Mouse (Mus musculus): ENCODE measurements at regions not wholly inside any gene's neighbourhood (a gene's known extent, or its start where the extent isn't known, plus 50 kb on each side); places are given as distances from the start of the nearest gene placed in this dataset.

DNA sequence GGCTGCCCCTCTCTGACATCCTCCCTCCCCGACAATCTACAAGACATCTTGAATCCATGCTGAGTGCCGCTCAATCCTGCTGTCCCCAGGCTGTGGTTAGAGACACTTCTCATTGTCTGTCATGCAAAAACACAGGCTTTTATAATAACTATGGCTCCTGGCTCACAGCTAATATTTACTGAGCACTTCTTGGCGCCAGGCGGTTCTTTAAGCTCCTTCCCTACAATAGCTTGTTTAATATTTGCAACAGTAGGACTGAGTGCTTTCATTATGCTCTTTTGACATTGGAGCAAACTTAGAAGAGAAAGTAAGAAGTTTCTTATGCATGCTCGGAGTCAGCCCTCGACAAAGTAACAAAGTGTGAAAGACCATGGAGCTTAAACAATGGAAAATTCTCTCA is 151.6 kb upstream of the Irx6 start:
- no peak for DNase-seq

DNA sequence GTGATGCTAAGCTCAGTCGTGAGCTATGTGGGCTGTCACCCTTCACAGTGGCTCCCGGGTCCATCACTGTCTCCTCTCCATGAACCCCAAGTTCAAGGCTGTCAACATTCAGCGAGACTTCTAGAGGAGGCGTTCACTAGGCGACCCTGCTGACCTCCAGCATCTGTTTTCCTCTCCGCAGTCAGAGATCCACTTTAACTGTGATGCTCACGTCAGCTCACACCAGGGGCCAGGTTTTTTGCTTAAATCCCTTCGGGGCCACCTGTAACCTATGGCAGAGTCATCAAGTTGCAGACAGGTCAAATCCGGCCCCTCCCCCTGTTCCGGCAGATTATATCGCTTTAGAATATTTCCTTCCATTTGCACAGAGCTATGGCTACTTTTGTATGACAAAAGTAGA is 144.3 kb upstream of the Irx6 start:
- DNase-seq: no peak

DNA sequence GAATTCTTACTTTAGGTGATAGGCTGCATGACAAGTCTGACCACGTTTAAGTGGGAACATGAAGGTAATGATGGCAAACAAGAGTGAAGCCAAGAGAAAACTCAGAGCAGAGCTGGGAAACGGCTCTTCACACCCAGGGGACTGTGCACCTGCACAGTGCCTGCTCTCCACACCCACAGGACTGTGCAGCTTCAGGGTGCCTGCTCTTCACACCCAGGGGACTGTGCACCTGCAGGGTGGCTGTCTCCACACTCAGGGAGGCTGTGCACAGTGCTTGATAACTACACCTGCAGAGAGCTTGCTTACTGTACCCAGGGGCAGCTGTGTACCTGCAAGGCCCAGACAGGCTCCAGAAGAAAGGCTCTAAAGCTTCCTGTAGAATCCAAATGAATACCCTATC is 133.5 kb upstream of the Irx6 start:
- DNase-seq: peak in 1 of 2 experiments; percentile 7

DNA sequence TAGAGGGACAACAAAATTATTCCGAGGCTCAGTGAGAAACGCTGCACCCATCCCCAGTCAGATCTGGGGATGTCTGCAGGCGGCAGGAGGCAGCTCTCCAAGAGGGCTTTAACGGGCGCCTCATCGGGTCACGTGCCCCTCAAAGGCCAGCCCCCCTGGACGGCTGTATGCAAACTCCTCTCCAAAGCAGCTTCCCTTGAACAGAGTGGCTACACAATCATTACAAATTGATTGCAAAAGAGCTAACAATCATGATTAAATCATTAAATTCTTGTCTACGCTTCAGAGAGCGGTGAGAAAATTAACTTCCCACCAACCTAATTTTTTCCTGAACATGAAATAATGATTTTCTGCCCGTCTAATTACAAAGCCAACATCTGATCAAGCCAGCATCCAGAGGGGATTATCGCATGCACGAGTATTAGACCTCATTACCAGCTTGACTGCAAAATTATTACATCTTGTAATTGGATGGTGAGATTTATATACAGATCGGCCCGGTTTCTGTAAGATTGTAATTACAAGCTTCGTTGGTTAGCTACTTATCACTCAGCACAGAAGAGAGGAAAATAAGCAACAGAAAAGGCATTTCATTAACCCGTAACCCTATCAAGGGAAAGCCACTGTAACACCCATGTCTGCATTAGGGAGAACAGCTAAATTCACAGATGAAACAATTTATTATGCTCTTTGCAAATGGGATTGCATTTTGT is 128.6 kb upstream of the Irx6 start:
- no peak for DNase-seq

DNA sequence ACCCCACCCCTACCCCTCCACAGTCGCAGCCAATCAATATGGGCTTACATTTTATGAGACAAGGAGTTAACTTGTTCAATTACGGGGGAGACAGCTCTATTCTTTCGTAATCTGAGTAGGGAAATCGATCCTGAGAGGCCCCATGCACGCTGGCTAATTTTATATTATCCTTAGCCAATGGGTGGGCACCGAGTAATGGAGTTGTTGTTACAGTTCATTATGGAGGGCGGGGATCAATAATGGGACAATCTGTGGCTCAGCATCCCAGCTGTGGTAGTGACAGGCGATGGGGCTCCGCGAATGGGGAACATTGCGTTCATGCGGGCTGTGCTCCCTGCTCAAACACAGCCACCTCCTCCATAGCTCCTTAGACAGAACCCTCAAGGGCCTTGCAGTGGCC is 118.9 kb upstream of the Irx6 start:
- DNase-seq: no peak

DNA sequence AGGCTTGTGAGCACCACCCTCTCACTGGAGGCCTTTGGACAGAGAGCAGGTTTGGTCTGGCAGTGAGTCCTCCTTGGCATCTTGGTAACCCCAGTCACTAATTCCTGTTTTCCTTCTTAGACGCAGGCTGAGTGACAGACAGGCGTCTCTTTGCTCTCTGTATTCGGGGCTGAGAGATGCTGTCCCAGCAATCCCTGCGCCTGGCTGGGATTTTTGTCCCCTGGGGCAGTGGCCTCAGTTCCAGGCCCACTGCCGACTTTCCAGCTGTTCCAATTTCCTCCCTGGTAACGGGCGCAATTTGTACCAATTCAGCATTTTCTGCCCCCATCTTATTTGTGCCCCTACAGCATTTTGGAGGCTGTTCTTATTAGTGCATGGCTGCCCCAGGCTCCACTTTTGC is 118.5 kb upstream of the Irx6 start:
- no peak for DNase-seq

DNA sequence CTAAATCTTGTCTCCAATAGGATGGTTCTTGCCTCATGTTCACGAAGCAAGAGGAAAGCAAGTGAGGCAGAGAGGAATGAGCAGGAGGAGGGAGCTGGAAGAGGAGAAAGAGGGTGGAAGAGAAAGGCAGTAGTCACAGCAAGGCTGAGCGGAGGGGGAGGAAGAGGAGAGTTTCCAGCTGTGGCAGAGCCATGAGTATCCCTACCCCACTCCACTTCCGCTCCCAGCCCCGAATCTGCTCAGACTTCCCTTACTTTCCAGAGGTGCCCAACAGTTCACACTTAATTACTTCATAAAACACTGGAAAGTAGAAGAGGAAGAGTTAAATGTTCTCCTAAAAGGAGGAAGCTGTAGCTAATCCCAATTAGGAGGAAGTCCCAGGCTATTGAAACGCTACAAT is 111.6 kb upstream of the Irx6 start:
- no peak for DNase-seq

DNA sequence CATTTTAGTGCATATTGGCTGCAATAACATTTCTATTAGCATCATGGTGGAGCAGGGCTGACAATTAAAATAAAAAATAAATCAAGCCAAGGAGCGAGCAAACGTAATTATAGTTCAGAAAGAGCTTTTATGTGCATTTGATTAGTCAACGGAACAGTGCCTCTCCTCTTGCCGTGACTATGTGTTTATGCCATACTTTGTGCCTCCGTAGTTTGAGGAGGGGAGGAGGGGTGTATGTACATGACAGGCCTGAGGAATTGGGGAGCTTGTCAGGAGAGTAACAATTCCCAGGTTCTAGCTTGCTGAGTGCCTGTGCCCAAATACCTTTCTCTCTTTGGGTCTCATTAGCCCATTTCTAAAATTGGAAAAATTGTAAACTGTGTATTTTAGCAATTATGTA is 111.1 kb upstream of the Irx6 start:
- DNase-seq: no peak

DNA sequence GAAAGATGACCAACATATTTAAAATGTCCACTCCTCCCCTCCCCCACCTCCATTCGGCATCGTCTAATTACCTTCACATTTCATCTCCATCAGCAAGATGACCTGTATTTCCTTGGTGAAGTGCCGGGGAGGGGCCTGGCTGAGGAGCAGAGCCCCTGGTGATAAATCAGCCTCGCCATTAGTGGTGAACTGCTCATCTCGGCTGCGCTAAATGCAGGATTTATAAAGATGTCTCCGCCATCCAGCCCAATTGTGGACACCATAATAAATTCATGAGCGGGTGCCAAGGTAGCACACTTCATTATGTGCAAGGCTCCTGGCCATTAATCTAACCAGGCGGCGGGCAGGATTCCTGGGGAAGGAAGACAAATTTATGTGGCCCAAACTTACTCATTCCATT is 104.4 kb upstream of the Irx6 start:
- no peak for DNase-seq

DNA sequence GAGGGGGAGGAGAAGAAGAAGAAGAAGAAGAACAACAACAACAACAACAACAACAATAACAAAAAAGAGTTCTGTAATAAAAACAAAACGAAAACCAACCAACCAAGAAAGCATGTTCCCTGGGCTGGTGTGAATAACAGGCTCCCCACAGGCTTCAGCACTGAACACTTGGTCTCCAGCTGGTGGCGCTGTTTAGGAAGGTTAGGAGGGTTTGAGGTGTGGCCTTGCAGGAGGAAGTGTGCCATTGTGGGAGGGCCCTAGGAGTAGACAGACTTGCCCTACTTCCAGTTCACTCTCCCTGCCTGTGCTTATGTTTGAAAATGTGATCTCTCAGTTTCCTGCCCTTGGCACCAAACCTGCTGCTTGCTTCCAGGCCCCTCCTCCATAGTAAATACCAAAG is 94.6 kb upstream of the Irx6 start:
- DNase-seq: no peak

DNA sequence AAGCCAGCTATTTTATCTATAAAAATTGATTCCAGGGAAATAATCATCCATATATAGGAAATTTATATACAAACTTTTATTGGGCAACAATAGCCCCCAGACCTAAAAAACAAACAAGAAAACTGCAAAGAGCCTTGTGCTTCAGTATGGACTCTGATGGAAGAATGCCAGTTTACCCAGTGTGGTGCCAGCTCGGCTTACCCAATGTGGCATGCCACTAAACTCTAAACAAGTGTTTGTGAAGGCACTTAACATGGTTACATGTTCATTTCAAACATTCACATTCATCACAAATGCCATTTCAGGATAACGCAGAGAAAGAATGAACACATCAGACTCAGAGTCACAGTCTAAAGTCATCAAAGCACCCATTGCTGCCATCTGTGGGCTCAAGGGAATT is 93.0 kb upstream of the Irx6 start:
- no peak for DNase-seq

DNA sequence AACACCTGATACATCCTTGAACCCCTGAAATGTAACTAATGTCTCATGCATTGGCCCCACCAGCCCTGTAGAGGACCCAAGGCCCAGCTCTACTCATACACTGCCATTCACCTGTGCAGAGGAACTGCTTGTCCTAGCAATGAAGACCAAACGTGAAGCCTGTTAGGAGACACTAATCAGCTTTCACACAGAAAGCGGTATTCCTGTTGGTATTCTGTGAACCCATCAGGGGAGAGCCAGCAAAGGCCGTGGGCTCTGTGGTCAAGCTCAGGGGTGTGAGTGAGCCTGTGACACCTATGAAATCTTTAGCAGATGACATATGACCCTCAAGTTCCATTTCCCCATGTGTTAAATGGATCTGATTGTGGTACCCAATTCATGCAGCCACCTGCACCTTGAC is 73.3 kb upstream of the Irx6 start:
- DNase-seq: no peak

DNA sequence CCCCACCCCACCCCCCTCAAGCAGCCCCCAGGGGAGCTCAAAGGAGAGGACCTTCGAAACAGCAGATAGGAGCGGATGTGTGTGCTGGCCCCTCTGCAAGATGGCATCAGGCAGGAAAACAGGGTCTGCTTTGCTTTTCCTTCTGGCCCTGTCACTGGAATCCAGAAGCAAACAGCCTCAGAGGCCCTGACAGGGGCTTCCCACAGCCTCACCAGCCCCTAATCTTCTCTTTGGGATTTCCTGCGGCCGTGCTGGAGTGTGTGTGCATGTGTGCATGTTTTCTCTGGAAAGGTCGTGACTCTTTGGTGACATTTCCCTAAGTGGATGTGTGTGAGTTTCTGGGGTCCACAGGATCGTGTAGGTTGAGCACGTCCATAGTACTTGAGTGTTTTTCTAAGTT is 71.1 kb upstream of the Irx6 start:
- no peak for DNase-seq

DNA sequence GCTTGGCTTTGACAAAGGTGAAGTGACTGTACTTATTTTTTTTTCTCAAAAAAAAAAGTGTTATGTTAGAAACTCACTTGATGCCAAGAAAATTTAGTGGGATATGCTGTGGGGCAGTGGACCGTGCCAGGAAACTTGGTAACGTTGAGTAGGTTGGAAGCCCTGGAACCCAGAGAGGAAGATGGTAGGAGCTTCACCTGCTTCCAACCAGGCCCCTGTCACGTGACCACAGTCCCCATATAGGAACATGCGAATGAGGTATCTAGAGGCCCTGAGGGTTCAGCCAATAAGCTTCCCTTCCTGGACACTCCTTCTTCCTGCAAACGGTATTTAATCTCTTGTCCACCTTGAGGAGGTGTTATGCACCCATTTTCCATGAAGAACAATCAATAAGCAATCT is 68.5 kb upstream of the Irx6 start:
- no peak for DNase-seq

DNA sequence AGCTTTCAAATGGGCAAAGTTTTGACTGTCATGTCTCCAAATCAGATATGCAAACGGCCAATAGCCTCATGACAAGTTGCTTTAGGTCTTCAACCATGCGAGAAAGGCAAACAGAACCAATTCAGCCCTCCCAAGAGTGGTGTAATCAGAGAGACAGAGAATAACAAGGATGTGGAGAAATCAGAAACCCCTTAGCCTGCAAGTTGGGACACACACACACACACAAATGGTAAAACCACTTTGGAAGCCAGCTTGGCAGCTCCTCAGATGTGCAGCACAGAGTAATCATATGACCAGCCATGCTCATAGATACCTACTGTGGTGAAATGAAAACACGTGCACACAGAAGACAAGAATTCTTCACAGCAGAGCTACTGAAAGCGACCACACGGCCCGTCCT is 66.5 kb upstream of the Irx6 start:
- DNase-seq: no peak

DNA sequence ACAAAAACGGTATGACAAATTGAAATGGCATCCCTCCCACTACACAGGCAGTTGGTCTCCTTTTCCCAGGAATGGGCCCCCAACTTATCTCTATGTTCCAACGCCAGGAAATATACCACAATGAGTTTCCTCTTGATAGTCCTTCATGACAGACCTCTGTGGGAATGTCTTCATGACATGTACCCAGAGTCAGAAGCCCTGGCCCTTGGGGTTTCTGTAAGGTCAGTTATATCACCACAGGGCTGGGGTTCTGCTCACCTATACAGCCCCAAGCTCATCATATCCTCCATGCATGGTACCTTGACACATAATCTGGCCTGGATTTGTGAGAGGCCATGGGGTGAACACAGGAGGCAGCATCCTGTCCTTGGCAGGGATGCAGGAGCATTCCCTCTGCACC is 64.2 kb upstream of the Irx6 start:
- no peak for DNase-seq

DNA sequence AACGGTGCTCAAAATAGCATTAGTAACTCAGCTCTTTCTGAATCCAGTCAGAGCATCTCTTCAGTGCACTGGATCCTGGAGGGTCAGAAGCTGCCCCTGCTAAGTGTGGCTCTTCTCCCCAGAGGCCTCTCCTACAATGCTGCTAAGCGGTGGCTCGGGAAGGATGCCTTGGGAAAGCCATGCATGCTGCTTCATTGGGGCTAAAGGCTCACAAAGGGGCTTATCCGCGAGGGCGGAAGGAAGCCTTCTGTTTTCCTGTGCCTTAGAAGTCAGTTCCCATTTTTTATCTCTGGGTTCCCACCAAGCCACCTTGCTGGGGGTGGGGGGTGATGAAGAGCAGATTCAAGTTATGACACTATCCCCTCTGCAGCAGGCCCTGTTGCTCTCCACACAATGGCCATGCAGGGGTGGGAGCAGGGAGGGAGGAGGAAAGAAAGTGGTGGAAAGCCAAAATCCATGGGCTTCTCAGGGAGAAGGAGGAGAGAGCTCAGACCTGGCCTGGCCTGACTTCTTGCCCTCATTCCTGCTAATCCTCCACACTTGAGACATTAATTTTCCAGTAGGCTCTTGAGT is 63.5 kb upstream of the Irx6 start:
- no peak for DNase-seq

DNA sequence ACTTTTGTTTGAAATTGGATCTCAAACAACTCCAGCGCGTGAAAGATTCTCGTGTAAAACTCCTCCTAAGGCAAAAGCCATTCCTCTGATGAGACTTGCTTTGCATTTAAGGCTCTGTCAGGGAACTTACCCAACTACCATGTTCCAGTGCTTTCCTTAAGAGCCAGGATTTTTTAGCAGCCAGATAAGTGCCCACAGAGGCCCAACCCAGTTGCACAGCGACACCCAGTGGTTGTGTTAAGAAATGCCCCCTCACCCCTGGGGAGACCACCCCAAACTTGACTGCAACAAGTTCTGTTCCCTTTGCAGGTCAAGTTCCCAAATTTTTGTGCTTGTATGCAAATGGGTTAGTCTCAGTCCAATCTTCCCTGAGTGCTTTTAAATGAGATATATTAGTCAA is 60.6 kb upstream of the Irx6 start:
- DNase-seq: no peak

DNA sequence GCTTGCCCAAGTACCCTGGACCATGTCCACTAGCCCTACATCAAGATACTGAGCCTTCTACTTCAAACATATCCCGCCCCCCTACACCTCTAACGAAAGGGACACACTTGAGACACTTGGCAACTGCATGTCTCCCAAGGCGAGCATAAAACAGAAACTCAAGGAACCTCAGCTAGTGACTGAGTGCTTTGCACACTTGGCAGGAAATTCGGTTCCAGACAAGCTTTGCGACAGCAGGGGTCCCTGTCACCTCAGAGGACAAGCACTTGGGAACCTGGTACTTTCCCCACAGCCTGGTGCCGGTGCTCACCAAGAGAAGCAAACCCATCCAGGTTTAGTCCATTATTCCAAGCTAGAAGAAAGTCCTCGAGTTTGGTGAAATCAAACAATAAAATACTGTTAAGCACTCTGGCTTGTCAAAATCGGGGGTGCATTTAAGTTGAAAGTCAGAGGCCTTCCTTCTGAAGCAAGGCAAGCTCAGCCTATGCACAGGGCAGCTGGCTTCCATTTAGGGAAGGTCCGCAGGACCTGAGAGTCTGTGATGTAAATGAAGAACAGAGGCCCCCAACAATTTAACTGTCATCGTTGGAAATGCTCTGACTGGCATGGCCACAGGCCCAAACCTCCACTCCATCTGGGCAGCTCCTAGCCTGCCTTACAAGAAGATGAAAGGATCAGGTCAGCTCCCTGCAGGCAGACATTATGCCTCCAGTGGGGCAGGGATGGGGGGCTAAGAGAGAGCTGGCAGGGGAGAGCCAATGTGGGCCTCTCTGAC is 57.6 kb upstream of the Irx6 start:
- DNase-seq: no peak

DNA sequence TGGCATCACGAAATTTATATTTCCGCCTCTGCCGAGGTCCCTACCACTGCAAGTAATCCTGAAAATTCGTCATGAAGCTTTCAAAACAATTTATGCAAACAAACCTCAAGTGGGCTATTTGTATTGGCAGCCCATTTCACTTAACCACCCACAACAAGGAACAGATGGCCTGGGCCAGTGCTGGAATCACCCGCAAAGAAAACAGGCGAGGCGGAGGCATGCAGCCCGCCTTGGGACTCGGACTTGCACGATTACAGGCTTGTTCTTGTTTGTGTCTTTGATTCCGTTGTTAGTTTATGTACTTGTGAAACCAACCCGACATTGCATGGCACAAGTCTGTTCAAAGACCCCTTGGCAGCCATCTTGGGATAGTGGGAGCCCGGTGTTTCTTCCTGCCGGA is 55.8 kb upstream of the Irx6 start:
- no peak for DNase-seq

Data from thymus, adult 18-20 months (tissue).